Mouse (Mus musculus) neural tube, embryonic 14.5 days (tissue): ENCODE measurements at regions not wholly inside any gene's neighbourhood (a gene's known extent, or its start where the extent isn't known, plus 50 kb on each side); places are given as distances from the start of the nearest gene placed in this dataset.

ENCODE experiments used
- ATAC-seq: fragments of 200-750 bp; cut with Nextera tagmentation; 2 replicates; pipeline ENCODE4 v1.8.0; 2017; ENCODE audit warnings: low read depth, mild to moderate bottlenecking, moderate TSS enrichment, moderate library complexity
- H3K27ac ChIP-seq: fragments of 300-500 bp; sonication (generic); 2 replicates; pipeline ENCODE4 v1.5.1; 2014; ENCODE audit warnings: low read depth, mild to moderate bottlenecking, control low read depth, low read length, moderate library complexity, mixed read lengths
- H3K27me3 ChIP-seq: fragments of 300-500 bp; sonication (generic); 2 replicates; pipeline ENCODE4 v1.6.1; 2014; ENCODE audit warnings: low read length; ENCODE audit not compliant: control insufficient read depth, insufficient read depth
- H3K36me3 ChIP-seq: fragments of 300-500 bp; sonication (generic); 2 replicates; pipeline ENCODE4 v1.6.1; 2014; ENCODE audit warnings: low read length, mixed read lengths; ENCODE audit not compliant: control insufficient read depth, insufficient read depth
- H3K4me1 ChIP-seq: fragments of 300-500 bp; sonication (generic); 2 replicates; pipeline ENCODE4 v1.6.1; 2014; ENCODE audit warnings: low read length; ENCODE audit not compliant: control insufficient read depth, insufficient read depth
- H3K4me2 ChIP-seq: fragments of 300-500 bp; sonication (generic); 2 replicates; pipeline ENCODE4 v1.6.1; 2014; ENCODE audit warnings: mild to moderate bottlenecking, low read depth, low read length, control low read depth
- H3K4me3 ChIP-seq: fragments of 300-500 bp; sonication (generic); 2 replicates; pipeline ENCODE4 v1.5.1; 2014; ENCODE audit warnings: low read depth, low read length, control low read depth, mixed read lengths
- H3K9ac ChIP-seq: fragments of 300-500 bp; sonication (generic); replicated peaks from 2 replicates; pipeline ENCODE4 v1.6.1; 2014; ENCODE audit warnings: low read depth, mild to moderate bottlenecking, control low read depth, low read length, mixed read lengths
- H3K9me3 ChIP-seq: fragments of 300-500 bp; sonication (generic); 2 replicates; pipeline ENCODE4 v1.6.1; 2016; ENCODE audit warnings: low read length; ENCODE audit not compliant: control insufficient read depth
- WGBS: fragments of 180-500 bp; shearing (Covaris S2); extraction: QIAGEN DNeasy Blood & Tissue Kit; methylation state at CpG from one replicate; pipeline ENCODE4 v1.1.7; 2014; 5-methylcytosine and 5-hydroxymethylcytosine counted together

- H3K27me3 ChIP-seq: no peaks in the 10 kb centered on the region
- no peak overlapping the region for H3K27ac ChIP-seq
- no peak overlapping the region for H3K4me3 ChIP-seq
- H3K9me3 ChIP-seq: no peaks in the 10 kb centered on the region
- ATAC-seq: no peak
- no peaks in the 10 kb centered on the region for H3K36me3 ChIP-seq
- no peak overlapping the region for H3K4me2 ChIP-seq
- no peak overlapping the region for H3K9ac ChIP-seq
- H3K4me1 ChIP-seq: peaks cover 4% of the 10 kb centered on the region; the same call in 1 of the 2 replicates
- WGBS: 72% methylated on average over 2 of the region's 2 CpGs
Observed at GRCm38 (mm10) chr8:117862318-117862717, 60.6 kb upstream of the Mphosph6 start.

- peaks cover 4% of the 10 kb centered on the region; the same call in 1 of the 2 replicates for H3K4me1 ChIP-seq
- no peak overlapping the region for H3K27ac ChIP-seq
- no peaks in the 10 kb centered on the region for H3K36me3 ChIP-seq
- WGBS: 4% methylated on average over 11 of the region's 11 CpGs
- no peaks in the 10 kb centered on the region for H3K9me3 ChIP-seq
- H3K27me3 ChIP-seq: no peaks in the 10 kb centered on the region
- no peak overlapping the region for H3K9ac ChIP-seq
- H3K4me2 ChIP-seq: no peak overlapping the region
- H3K4me3 ChIP-seq: no peak overlapping the region
- ATAC-seq: no peak
Observed at GRCm38 (mm10) chr8:117859734-117860133, 58.0 kb upstream of the Mphosph6 start.

- Histone ChIP-seq H3K4me3 (no peak overlapping the region), H3K9me3 (no peaks in the 10 kb centered on the region), H3K9ac (no peak overlapping the region), H3K4me2 (no peak overlapping the region), H3K4me1 (peaks cover 4% of the 10 kb centered on the region; the same call in 1 of the 2 replicates), H3K36me3 (no peaks in the 10 kb centered on the region), H3K27me3 (no peaks in the 10 kb centered on the region), H3K27ac (no peak overlapping the region)
- WGBS: 66% methylated on average over 7 of the region's 7 CpGs
- no peak for ATAC-seq
Observed at GRCm38 (mm10) chr8:117859095-117859494, 57.4 kb upstream of the Mphosph6 start.

GRCm38 (mm10) chr8:117856121-117856520 is 54.4 kb upstream of the Mphosph6 start:
- H3K9me3 ChIP-seq: no peaks in the 10 kb centered on the region
- 84% methylated on average over 13 of the region's 13 CpGs for WGBS
- no peak overlapping the region for H3K9ac ChIP-seq
- no peaks in the 10 kb centered on the region for H3K27me3 ChIP-seq
- no peaks in the 10 kb centered on the region for H3K36me3 ChIP-seq
- no peak overlapping the region for H3K4me2 ChIP-seq
- H3K4me1 ChIP-seq: peaks cover 4% of the 10 kb centered on the region; the same call in 1 of the 2 replicates
- H3K4me3 ChIP-seq: no peak overlapping the region
- ATAC-seq: no peak
- no peak overlapping the region for H3K27ac ChIP-seq

GRCm38 (mm10) chr8:117854942-117855491 is 53.3 kb upstream of the Mphosph6 start:
- H3K9me3 ChIP-seq: no peaks in the 10 kb centered on the region
- H3K27ac ChIP-seq: no peak overlapping the region
- no peak for ATAC-seq
- no peak overlapping the region for H3K4me3 ChIP-seq
- H3K27me3 ChIP-seq: no peaks in the 10 kb centered on the region
- peaks cover 3% of the 10 kb centered on the region; the same call in 1 of the 2 replicates for H3K4me1 ChIP-seq
- H3K36me3 ChIP-seq: no peaks in the 10 kb centered on the region
- WGBS: 86% methylated on average over 7 of the region's 7 CpGs
- H3K9ac ChIP-seq: no peak overlapping the region
- H3K4me2 ChIP-seq: no peak overlapping the region

- no peak for ATAC-seq
- no peaks in the 10 kb centered on the region for H3K9me3 ChIP-seq
- H3K36me3 ChIP-seq: no peaks in the 10 kb centered on the region
- no peak overlapping the region for H3K4me2 ChIP-seq
- WGBS: 90% methylated on average over 11 of the region's 11 CpGs
- H3K4me3 ChIP-seq: no peak overlapping the region
- H3K27me3 ChIP-seq: no peaks in the 10 kb centered on the region
- no peaks in the 10 kb centered on the region for H3K4me1 ChIP-seq
- H3K27ac ChIP-seq: no peak overlapping the region
- H3K9ac ChIP-seq: no peak overlapping the region
Observed at GRCm38 (mm10) chr8:117854301-117854700, 52.6 kb upstream of the Mphosph6 start.

GRCm38 (mm10) chr8:117853408-117853807 is 51.7 kb upstream of the Mphosph6 start:
- ATAC-seq: no peak
- no peaks in the 10 kb centered on the region for H3K9me3 ChIP-seq
- WGBS: 64% methylated on average over 4 of the region's 4 CpGs
- no peak overlapping the region for H3K9ac ChIP-seq
- H3K4me3 ChIP-seq: no peak overlapping the region
- no peaks in the 10 kb centered on the region for H3K27me3 ChIP-seq
- H3K36me3 ChIP-seq: no peaks in the 10 kb centered on the region
- H3K4me1 ChIP-seq: no peaks in the 10 kb centered on the region
- H3K4me2 ChIP-seq: no peak overlapping the region
- H3K27ac ChIP-seq: no peak overlapping the region

- no peaks in the 10 kb centered on the region for H3K36me3 ChIP-seq
- H3K9ac ChIP-seq: no peak overlapping the region
- 77% methylated on average over 6 of the region's 6 CpGs for WGBS
- H3K4me2 ChIP-seq: no peak overlapping the region
- H3K27ac ChIP-seq: no peak overlapping the region
- H3K27me3 ChIP-seq: no peaks in the 10 kb centered on the region
- no peak for ATAC-seq
- no peak overlapping the region for H3K4me3 ChIP-seq
- no peaks in the 10 kb centered on the region for H3K4me1 ChIP-seq
- no peaks in the 10 kb centered on the region for H3K9me3 ChIP-seq
Observed at GRCm38 (mm10) chr8:117852521-117852920, 50.8 kb upstream of the Mphosph6 start.
